Mouse (Mus musculus): ENCODE measurements around the gene Syt12. TPM values are rescaled to one million over a fixed set of nuclear protein-coding genes. Genes with fewer than 3 reads are reported as not detected.

Gene Syt12
- polyA plus RNA-seq, 1 experiment from 2014 or later: 0.88 TPM

DNA sequence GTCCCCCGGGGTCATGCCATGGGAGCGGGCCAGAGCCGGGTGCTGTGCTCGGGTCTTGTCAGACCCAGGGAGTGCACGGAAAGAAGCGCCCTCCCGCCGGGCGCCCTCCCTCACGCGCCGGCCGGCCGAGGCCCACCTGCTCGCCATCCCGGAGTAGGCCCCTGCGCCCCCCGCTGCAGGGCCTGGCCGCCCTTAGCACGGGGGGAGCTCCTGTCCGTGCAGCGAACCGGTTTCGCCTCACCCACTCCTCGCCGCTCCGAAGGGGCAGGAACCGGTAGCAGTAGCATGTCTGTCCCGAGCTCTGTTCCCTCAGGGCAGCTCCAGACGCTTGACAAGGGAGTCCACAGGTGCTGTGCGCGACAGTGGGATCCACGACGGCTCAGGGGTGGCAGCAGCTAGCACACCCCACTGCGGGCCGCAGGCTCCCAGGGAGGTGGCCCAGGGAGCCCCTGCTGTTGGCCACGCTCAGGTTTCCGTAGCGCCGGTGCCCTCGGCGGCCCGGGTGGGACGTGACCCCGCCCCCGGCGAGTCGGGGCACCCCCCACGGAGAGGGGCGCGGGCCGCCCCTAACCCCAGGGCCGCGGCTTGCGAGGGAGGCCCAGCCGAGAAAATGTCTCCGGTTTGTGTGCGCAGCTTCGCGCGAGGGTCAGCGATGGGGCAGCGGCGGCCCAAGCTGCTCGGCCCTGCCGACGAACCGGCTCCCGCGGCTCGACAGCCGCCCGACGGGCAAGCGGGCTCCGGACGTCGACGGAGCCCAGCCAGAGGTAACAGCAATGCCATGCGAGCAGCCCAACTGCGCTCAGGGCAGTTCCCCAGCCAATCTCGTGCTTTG is 79.2 kb downstream of the Syt12 start, which contains the start of gene Kdm2a:
Kdm2a (minus strand) TSS at position 488 of the 832 bp plus-strand sequence.
- H3K4me1 ChIP-seq (replicated peaks): peaks cover 18% of the 10 kb centered on the region
- ATAC-seq (ENCODE audit: insufficient number of reproducible peaks, insufficient read depth, low FRiP score, low TSS enrichment, low read depth): peak; percentile 73
- WGBS: 1% methylated on average over 81 of the region's 82 CpGs
- peak within 1 kb of the TSS; percentile 86 for H3K9ac ChIP-seq (replicated peaks)
- H3K27me3 ChIP-seq: peaks cover 4% of the 10 kb centered on the region
- H3K4me3 ChIP-seq (replicated peaks): peak within 1 kb of the TSS; percentile 99
- H3K36me3 ChIP-seq: peaks cover 11% of the 10 kb centered on the region
- no peaks in the 10 kb centered on the region for H3K9me3 ChIP-seq
- H3K4me2 ChIP-seq: peak within 1 kb of the TSS; percentile 87
- H3K27ac ChIP-seq: peak within 1 kb of the TSS; percentile 96

DNA sequence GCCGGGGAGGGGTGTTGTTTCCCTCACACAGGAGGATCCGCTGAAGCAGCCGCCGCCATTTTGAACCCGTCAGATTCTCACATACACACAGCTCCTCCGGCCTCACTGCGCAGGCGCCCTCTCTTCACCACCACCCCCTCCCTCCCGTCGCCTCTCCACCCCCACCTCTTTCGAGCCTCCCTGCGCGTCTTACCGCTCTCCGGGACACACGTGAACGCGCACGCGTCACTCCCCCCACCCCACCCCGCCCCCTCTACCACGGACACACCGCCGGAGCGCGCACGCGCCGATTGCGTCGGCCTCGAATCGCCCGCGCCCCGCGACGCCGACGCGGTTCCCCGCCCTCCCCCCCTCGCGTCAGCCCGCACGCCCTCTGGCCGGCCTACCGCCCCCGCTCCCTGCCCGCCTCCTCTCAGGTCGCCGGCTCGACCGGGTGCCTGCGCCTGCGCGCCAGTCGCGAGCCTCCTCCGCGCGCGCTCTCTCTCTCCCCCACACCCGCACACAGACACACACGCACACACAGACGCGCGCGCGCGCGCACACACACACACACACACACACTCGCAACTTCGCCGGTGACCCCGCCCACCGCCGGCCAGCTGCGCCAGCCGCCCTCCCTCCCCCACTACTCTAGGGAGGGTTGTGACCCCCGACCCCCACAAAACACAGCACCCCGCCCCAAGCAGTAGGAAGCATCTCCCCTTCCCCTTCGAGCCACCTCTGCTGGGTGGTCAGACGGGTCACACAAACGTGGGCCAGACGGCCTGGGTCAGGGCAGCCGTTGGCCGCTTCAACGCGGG is 80.0 kb downstream of the Syt12 start:
- peak overlapping the region; percentile 99 for H3K4me3 ChIP-seq (replicated peaks)
- WGBS: under 1% methylated on average over 47 of the region's 90 CpGs
- peak; percentile 92 for ATAC-seq (ENCODE audit: insufficient number of reproducible peaks, insufficient read depth, low FRiP score, low TSS enrichment, low read depth)

DNA sequence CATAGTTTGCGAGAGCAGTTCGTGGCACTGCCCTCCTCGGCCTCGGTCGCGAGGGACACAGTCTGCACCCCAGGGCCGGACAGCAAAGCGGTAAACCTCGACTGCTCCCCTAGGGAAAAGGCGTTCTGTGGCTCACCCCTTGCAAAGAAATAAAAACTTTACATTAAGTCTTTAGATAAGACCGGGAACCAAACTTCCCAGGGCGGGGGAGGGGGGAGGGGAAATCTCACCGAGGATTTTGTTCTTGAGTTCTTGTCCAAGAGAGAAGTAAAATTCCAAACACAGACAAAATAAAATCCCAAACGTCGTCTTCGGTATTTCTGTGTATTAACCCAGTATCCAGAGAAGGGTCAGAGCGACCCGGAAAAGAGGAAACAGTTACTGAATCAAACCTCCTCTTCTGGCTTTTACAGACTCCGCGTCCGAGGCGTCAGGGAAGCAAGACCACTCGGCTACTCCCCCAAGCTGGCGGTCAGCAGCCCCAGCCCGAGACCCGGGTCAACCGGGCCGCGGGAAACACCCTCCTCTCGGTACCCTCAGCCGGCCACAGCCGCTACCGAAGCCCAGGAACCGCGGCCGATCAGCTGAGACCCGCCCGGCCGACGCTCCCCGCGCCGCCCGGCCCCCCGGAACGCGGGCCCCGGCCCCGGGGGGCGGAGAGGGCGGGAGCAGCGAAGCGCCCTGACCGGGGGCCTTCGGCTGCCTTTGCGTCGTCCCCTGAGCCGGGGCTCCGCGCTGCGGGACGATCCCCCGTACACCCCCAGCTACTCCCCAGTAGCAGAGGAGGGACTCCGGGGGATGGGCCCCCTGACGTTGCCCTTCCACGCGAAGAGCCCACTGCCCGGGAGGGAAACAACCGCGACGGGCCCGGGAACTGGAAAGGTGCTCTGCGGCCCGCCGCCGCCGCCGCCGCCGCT is 80.9 kb downstream of the Syt12 start:
- Histone ChIP-seq H3K4me1 (replicated peaks) (peaks cover 21% of the 10 kb centered on the region), H3K9ac (replicated peaks) (peak overlapping the region; percentile 100), H3K27ac (peak overlapping the region; percentile 96)

More for the DNA sequence above, 80.0 kb downstream of the Syt12 start:
- Histone ChIP-seq H3K9ac (replicated peaks) (peak overlapping the region; percentile 100), H3K27me3 (peaks cover 4% of the 10 kb centered on the region), H3K36me3 (peaks cover 15% of the 10 kb centered on the region), H3K4me1 (replicated peaks) (peaks cover 21% of the 10 kb centered on the region), H3K4me2 (peak overlapping the region; percentile 87), H3K9me3 (no peaks in the 10 kb centered on the region), H3K27ac (peak overlapping the region; percentile 96)

More for the DNA sequence above, 80.9 kb downstream of the Syt12 start:
- Histone ChIP-seq H3K27me3 (peaks cover 4% of the 10 kb centered on the region), H3K4me3 (replicated peaks) (peak overlapping the region; percentile 99), H3K36me3 (peaks cover 20% of the 10 kb centered on the region), H3K4me2 (peak overlapping the region; percentile 87), H3K9me3 (no peaks in the 10 kb centered on the region)
- WGBS: under 1% methylated on average over 78 of the region's 80 CpGs
- 0 out of 2 replicates have a peak, but pooled peaks have one; percentile 23 for ATAC-seq (ENCODE audit: insufficient number of reproducible peaks, insufficient read depth, low FRiP score, low TSS enrichment, low read depth)

Other genes starting within 250 kb of the Syt12 start
- 13.8 and 16.2 TPM in 2 replicates for gene Pold4, start 245.5 kb downstream of the Syt12 start, polyA plus RNA-seq (2016; fragmentation: Nextera tagmentation; extraction: Ambion mirVana)
- gene Ssh3, start 208.3 kb downstream of the Syt12 start, polyA plus RNA-seq (2016; fragmentation: Nextera tagmentation; extraction: Ambion mirVana): 9.1 and 11.6 TPM in 2 replicates
- 12.6 and 12.9 TPM in 2 replicates for gene Ankrd13d, start 194.3 kb downstream of the Syt12 start, polyA plus RNA-seq (2016; fragmentation: Nextera tagmentation; extraction: Ambion mirVana)
- 15.6 and 16.1 TPM in 2 replicates for gene Grk2, start 171.2 kb downstream of the Syt12 start, polyA plus RNA-seq (2016; fragmentation: Nextera tagmentation; extraction: Ambion mirVana)
- gene Kdm2a, start 79.2 kb downstream of the Syt12 start, polyA plus RNA-seq (2016; fragmentation: Nextera tagmentation; extraction: Ambion mirVana): 56.3 and 63.9 TPM in 2 replicates
- 39.2 and 55.1 TPM in 2 replicates for gene Rhod, start 38.0 kb downstream of the Syt12 start, polyA plus RNA-seq (2016; fragmentation: Nextera tagmentation; extraction: Ambion mirVana)
- gene 2010003K11Rik, start 21.1 kb upstream of the Syt12 start, polyA plus RNA-seq (2016; fragmentation: Nextera tagmentation; extraction: Ambion mirVana): not detected in 2 replicates
- 20.6 and 24.0 TPM in 2 replicates for gene Pcx, start 33.0 kb upstream of the Syt12 start, polyA plus RNA-seq (2016; fragmentation: Nextera tagmentation; extraction: Ambion mirVana)
- gene Lrfn4, start 138.2 kb upstream of the Syt12 start, polyA plus RNA-seq (2016; fragmentation: Nextera tagmentation; extraction: Ambion mirVana): 12.1 and 15.4 TPM in 2 replicates
- 68.1 and 68.8 TPM in 2 replicates for gene Rce1, start 148.2 kb upstream of the Syt12 start, polyA plus RNA-seq (2016; fragmentation: Nextera tagmentation; extraction: Ambion mirVana)
- gene Gm960, start 221.2 kb upstream of the Syt12 start, polyA plus RNA-seq (2016; fragmentation: Nextera tagmentation; extraction: Ambion mirVana): 5.6 and 6.9 TPM in 2 replicates
- 2.6 and 2.7 TPM in 2 replicates for gene Sptbn2, start 233.7 kb upstream of the Syt12 start, polyA plus RNA-seq (2016; fragmentation: Nextera tagmentation; extraction: Ambion mirVana)

Data from limb, embryonic 12.5 days (tissue).